Mouse (Mus musculus): ENCODE measurements at regions not wholly inside any gene's neighbourhood (a gene's known extent, or its start where the extent isn't known, plus 50 kb on each side); places are given as distances from the start of the nearest gene placed in this dataset.

GRCm38 (mm10) chrX:156842926-156843325, 572.2 kb downstream of the Phex start:
- DNase-seq, result no peak

- DNase-seq, result peak in 1 of 2 experiments; percentile 0
Observed at GRCm38 (mm10) chrX:156841269-156841668, 573.8 kb downstream of the Phex start.

GRCm38 (mm10) chrX:156832176-156832575, 582.9 kb downstream of the Phex start:
- DNase-seq, result no peak

GRCm38 (mm10) chrX:156806799-156807198, 608.3 kb downstream of the Phex start:
- peak in 1 of 2 experiments; percentile 4 for DNase-seq
